ENCODE assay signal across 30 mouse cellular contexts in genomic region chr2:38930269-38930668, GRCm38 (mm10). TPM values are rescaled to one million over a fixed set of nuclear protein-coding genes. Genes with fewer than 3 reads are reported as not detected.
"Had no signal": no experiment of that assay in that cellular context is flagged by ENCODE, and none has a peak within 500 bp of the region (broad histone marks: within the 10 kb centered on the region; RNA-seq: fewer than 3 reads in every experiment).

No protein-coding gene starts in this region.

- H3K9me3 ChIP-seq: embryonic facial prominence, embryonic 10.5 days; embryonic facial prominence, embryonic 12.5 days; embryonic facial prominence, embryonic 13.5 days; embryonic facial prominence, embryonic 15.5 days; forebrain, embryonic 10.5 days; forebrain, embryonic 12.5 days; forebrain, embryonic 13.5 days; forebrain, embryonic 15.5 days had no signal

- H3K9ac ChIP-seq: embryonic facial prominence, embryonic 12.5 days; embryonic facial prominence, embryonic 13.5 days; embryonic facial prominence, embryonic 15.5 days; forebrain, embryonic 12.5 days; forebrain, embryonic 13.5 days; forebrain, embryonic 15.5 days; forebrain, postnatal 0 days had no signal

- ATAC-seq: forebrain, embryonic 13.5 days; forebrain, embryonic 14.5 days; forebrain, embryonic 15.5 days; forebrain, embryonic 16.5 days; forebrain, postnatal 0 days had no signal

- H3K36me3 ChIP-seq: embryonic facial prominence, embryonic 10.5 days; embryonic facial prominence, embryonic 12.5 days; embryonic facial prominence, embryonic 13.5 days; embryonic facial prominence, embryonic 15.5 days; forebrain, embryonic 10.5 days; forebrain, embryonic 12.5 days; forebrain, embryonic 15.5 days had no signal

- H3K4me2 ChIP-seq: embryonic facial prominence, embryonic 12.5 days; embryonic facial prominence, embryonic 13.5 days; embryonic facial prominence, embryonic 15.5 days; forebrain, embryonic 12.5 days; forebrain, embryonic 13.5 days; forebrain, embryonic 15.5 days had no signal

- DNase-seq: cerebellum, adult 2 months; cerebellum, adult 8-10 months; cerebellum, adult 9-10 months; cerebellum, adult 9-11 months; cerebellum, postnatal 10 days; cerebellum, postnatal 14 days; cerebellum, postnatal 25 days; cerebellum, postnatal 36 days; embryo, embryonic 11 days; forebrain, postnatal 0 days; gastrocnemius, adult 2 months; gastrocnemius, postnatal 10 days; gastrocnemius, postnatal 14 days; gastrocnemius, postnatal 25 days; gastrocnemius, postnatal 36 days; heart, adult 18-20 months; heart, adult 2 months had no signal

- H3K4me3 ChIP-seq: embryonic facial prominence, embryonic 10.5 days; embryonic facial prominence, embryonic 12.5 days; embryonic facial prominence, embryonic 13.5 days; embryonic facial prominence, embryonic 15.5 days; erythroblast, embryonic 14.5 days; forebrain, embryonic 10.5 days; forebrain, embryonic 12.5 days; forebrain, embryonic 13.5 days; forebrain, embryonic 15.5 days; gastrocnemius, adult 2 months; heart, adult 2 months had no signal

- H3K27ac ChIP-seq: embryonic facial prominence, embryonic 10.5 days; embryonic facial prominence, embryonic 12.5 days; embryonic facial prominence, embryonic 13.5 days; embryonic facial prominence, embryonic 15.5 days; forebrain, embryonic 10.5 days; forebrain, embryonic 12.5 days; forebrain, embryonic 13.5 days; forebrain, embryonic 15.5 days; gastrocnemius, adult 2 months; heart, adult 2 months had no signal

- H3K27me3 ChIP-seq: embryonic facial prominence, embryonic 12.5 days; embryonic facial prominence, embryonic 15.5 days had no signal

RNA-seq across cellular contexts. Expression of gene Olfml2a, which starts 1.5 kb away (rescaled TPM):
- total RNA-seq: common myeloid progenitor, adult 5-6 weeks; granulocyte monocyte progenitor cell, adult 5-6 weeks had no signal

RNA-seq across cellular contexts. Expression of gene Nr6a1, which starts 2.8 kb away (rescaled TPM):
- polyA plus RNA-seq: erythroblast, embryonic 14.5 days had no signal
